Mouse (Mus musculus) small intestine, adult 2 months (tissue): ENCODE results near the gene Cbl.

Experiments
- CTCF ChIP-seq: fragments of 200-500 bp; IDR thresholded peaks from 2 replicates; pipeline ENCODE4 v1.5.1; 2012; ENCODE audit warnings: low read depth, mild to moderate bottlenecking, control low read depth, inconsistent platforms, low read length, moderate library complexity, mixed read lengths; ENCODE audit not compliant: insufficient replicate concordance, insufficient read length; ENCODE audit errors: extremely low read depth
- POLR2A ChIP-seq: fragments of 200-500 bp; IDR thresholded peaks from 2 replicates; pipeline ENCODE4 v1.6.1; 2012; ENCODE audit warnings: low read depth, mild to moderate bottlenecking, control low read depth, inconsistent platforms, low read length, moderate library complexity

DNA sequence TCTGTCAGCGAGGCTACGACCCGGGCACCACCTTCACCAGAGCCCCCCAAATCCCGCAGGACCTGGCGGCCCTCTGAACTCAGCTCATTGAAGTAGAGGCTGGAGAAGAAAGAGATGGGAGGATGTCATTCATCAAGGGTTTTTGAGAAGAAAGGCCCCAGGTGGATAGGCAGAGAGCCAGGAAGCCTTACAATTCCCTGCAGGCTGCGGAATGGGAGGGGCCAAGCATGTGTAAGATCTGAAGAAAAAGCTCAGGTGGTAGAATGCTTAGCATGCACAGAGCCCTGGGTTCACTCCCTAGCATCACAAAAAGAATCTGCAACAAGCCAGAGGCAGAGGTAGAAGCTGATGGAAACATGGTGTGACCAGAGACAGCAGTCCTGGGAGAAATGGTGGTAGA lies 19.6 kb upstream of the Cbl start:
- TF ChIP-seq CTCF (no peak), POLR2A (no peak)
